Mouse (Mus musculus) limb, embryonic 11.5 days (tissue): ENCODE measurements around the gene Tpk1. TPM values are rescaled to one million over a fixed set of nuclear protein-coding genes. Genes with fewer than 3 reads are reported as not detected.

ENCODE experiments used
- ATAC-seq: fragments of 200-750 bp; cut with Nextera tagmentation; 2 replicates; pipeline ENCODE4 v1.8.0; 2017; ENCODE audit warnings: low read depth; ENCODE audit not compliant: insufficient number of reproducible peaks, low FRiP score, low TSS enrichment
- DNase-seq: peaks from one replicate; pipeline ENCODE4 v3.0.0-alpha.2; 2015; ENCODE audit warnings: low spot score
- H3K27ac ChIP-seq: fragments of 300-500 bp; sonication (generic); replicated peaks from 2 replicates; pipeline ENCODE4 v1.5.1; 2014; ENCODE audit warnings: low read depth, mild to moderate bottlenecking, low read length
- H3K27me3 ChIP-seq: fragments of 300-500 bp; sonication (generic); 2 replicates; pipeline ENCODE4 v1.6.1; 2014; ENCODE audit warnings: mild to moderate bottlenecking, low read length, mixed read lengths; ENCODE audit not compliant: control insufficient read depth, insufficient read depth
- H3K36me3 ChIP-seq: fragments of 300-500 bp; sonication (generic); 2 replicates; pipeline ENCODE4 v1.6.1; 2014; ENCODE audit warnings: mild to moderate bottlenecking, low read length, moderate library complexity, mixed read lengths; ENCODE audit not compliant: control insufficient read depth, insufficient read depth
- H3K4me1 ChIP-seq: fragments of 300-500 bp; sonication (generic); 2 replicates; pipeline ENCODE4 v1.6.1; 2014; ENCODE audit warnings: low read length, mixed read lengths; ENCODE audit not compliant: control insufficient read depth, insufficient read depth
- H3K4me2 ChIP-seq: fragments of 300-500 bp; sonication (generic); 2 replicates; pipeline ENCODE4 v1.6.1; 2014; ENCODE audit warnings: low read depth, mild to moderate bottlenecking, moderate library complexity; ENCODE audit not compliant: severe bottlenecking
- H3K4me3 ChIP-seq: fragments of 300-500 bp; sonication (generic); 2 replicates; pipeline ENCODE4 v1.5.1; 2014; ENCODE audit warnings: low read depth, low read length
- H3K9ac ChIP-seq: fragments of 300-500 bp; sonication (generic); 2 replicates; pipeline ENCODE4 v1.6.1; 2014; ENCODE audit warnings: mild to moderate bottlenecking, low read length
- H3K9me3 ChIP-seq: fragments of 300-500 bp; sonication (generic); 2 replicates; pipeline ENCODE4 v1.6.1; 2016; ENCODE audit warnings: low read length; ENCODE audit not compliant: control insufficient read depth
- WGBS: fragments of 180-500 bp; shearing (Covaris S2); extraction: QIAGEN DNeasy Blood & Tissue Kit; methylation state at CpG from one replicate; pipeline ENCODE4 v1.1.7; 2014; 5-methylcytosine and 5-hydroxymethylcytosine counted together
- polyA plus RNA-seq: library from polyadenylated mRNA; unstranded; fragments of >200 nt; fragmentation: Nextera tagmentation; extraction: Ambion mirVana; gene quantifications from 2 replicates; pipeline ENCODE4 v1.2.1, GENCODE M21; 2014

Tpk1 gene
- polyA plus RNA-seq, 1 experiment from 2014 or later = 7.3 TPM

GRCm38 (mm10) chr6:43391358-43391757, 274.7 kb downstream of the Tpk1 start:
- H3K9me3 ChIP-seq = no peaks in the 10 kb centered on the region
- WGBS = 63% methylated on average over 1 of the region's 1 CpGs
- ATAC-seq (no peak), DNase-seq (no peak)
- no peak overlapping the region for H3K9ac ChIP-seq
- H3K27ac ChIP-seq = no peak overlapping the region
- no peaks in the 10 kb centered on the region for H3K36me3 ChIP-seq
- no peak overlapping the region for H3K4me2 ChIP-seq
- H3K4me1 ChIP-seq = no peaks in the 10 kb centered on the region
- no peaks in the 10 kb centered on the region for H3K27me3 ChIP-seq
- H3K4me3 ChIP-seq = no peak overlapping the region

DNA sequence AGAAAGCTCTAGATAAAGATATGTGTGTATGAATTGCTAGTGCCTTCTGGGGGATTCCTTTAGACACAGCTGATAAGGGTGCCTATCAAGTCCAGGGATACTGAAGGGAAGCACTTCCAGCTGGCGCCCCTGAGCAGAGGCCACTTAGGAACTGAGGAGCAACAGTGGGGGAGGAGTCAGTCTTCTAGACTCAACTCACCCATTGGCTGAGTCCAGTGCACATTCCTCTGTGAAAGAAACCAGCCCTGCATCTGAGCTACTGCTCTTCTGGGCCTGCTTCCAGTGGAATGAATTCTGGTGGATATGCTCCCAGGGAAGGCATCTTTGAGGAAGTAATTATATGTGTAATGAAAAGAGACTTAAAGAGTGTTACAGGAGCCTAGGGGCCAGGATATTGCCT, 278.8 kb downstream of the Tpk1 start:
- ATAC-seq (no peak), DNase-seq (no peak)
- Histone ChIP-seq H3K9ac (no peak overlapping the region), H3K9me3 (no peaks in the 10 kb centered on the region), H3K27ac (no peak overlapping the region), H3K4me2 (no peak overlapping the region), H3K4me3 (no peak overlapping the region), H3K36me3 (no peaks in the 10 kb centered on the region), H3K4me1 (no peaks in the 10 kb centered on the region), H3K27me3 (no peaks in the 10 kb centered on the region)
- WGBS = 43% methylated on average over 1 of the region's 1 CpGs

DNA sequence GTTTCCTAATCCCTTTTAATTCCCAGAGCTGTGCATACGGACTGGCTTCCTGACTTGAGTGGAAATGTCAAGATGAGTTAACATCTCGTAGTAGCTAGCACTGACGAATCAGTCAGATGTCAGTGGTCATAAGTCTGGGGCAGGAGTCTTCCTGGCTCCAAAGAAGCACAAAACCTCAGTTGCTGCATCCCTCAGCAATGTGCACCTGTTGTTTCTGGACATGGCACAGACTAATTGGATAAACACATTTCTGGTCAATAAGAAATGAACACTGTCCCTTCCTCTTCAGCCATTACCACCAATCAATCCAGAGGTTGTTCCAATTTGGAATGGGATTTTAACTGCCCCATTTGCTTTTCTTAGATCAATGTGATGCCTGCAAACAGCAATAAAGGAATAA, 281.2 kb downstream of the Tpk1 start:
- no peaks in the 10 kb centered on the region for H3K36me3 ChIP-seq
- WGBS = 74% methylated on average over 3 of the region's 3 CpGs
- ATAC-seq = no peak
- H3K27me3 ChIP-seq = no peaks in the 10 kb centered on the region
- no peaks in the 10 kb centered on the region for H3K9me3 ChIP-seq
- no peaks in the 10 kb centered on the region for H3K4me1 ChIP-seq
- no peak for DNase-seq
- H3K9ac ChIP-seq = no peak overlapping the region
- H3K4me2 ChIP-seq = no peak overlapping the region
- H3K27ac ChIP-seq = no peak overlapping the region
- no peak overlapping the region for H3K4me3 ChIP-seq

DNA sequence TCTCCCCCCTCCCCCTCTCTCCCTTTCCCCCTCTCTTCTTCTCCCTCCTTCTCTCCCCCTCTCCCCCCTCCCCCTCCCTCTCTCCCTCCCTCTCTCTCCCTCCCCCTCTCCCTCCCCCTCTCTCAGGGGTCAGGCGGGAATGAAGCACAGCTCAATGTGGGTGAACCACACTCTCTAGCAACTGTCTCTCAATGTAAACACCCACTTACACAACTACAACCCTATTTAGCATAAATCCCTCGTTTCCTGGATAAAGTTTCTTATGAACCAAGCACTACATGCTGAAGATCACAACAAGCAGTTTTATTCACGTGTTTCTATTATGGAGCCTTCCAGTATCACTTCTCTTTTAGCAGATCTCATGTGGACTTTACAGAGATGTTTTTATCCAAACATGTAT, 281.8 kb downstream of the Tpk1 start:
- Histone ChIP-seq H3K4me3 (no peak overlapping the region), H3K27ac (no peak overlapping the region), H3K9me3 (no peaks in the 10 kb centered on the region), H3K27me3 (no peaks in the 10 kb centered on the region), H3K9ac (no peak overlapping the region), H3K4me1 (no peaks in the 10 kb centered on the region), H3K36me3 (no peaks in the 10 kb centered on the region), H3K4me2 (no peak overlapping the region)
- no peak for DNase-seq
- no peak for ATAC-seq
- WGBS = 68% methylated on average over 3 of the region's 3 CpGs

- H3K27ac ChIP-seq = no peak overlapping the region
- H3K9me3 ChIP-seq = no peaks in the 10 kb centered on the region
- 84% methylated on average over 3 of the region's 3 CpGs for WGBS
- ATAC-seq (no peak), DNase-seq (no peak)
- H3K9ac ChIP-seq = no peak overlapping the region
- no peak overlapping the region for H3K4me3 ChIP-seq
- H3K27me3 ChIP-seq = no peaks in the 10 kb centered on the region
- no peaks in the 10 kb centered on the region for H3K4me1 ChIP-seq
- H3K36me3 ChIP-seq = no peaks in the 10 kb centered on the region
- H3K4me2 ChIP-seq = no peak overlapping the region
Measured at GRCm38 (mm10) chr6:43382750-43383149, 283.3 kb downstream of the Tpk1 start.

DNA sequence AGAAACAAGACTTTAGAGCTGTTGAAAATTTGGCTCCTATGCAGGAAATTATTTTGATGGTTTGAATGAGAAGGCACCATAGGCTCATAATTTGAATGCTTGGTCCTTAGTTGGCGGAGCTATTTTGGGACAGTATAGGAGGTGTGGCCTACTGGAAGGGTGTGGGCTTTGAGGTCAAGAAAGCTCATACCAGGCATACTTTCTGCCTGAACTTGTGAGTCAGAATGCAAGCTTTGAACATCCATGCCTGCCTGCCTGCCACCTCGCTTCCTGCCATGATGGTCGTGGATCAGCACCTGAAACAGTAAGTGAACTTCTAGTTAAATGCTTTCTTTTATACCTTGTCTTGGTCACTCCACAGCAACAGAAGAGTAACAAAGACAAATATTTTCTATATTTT, 283.8 kb downstream of the Tpk1 start:
- no peak for DNase-seq
- H3K36me3 ChIP-seq = no peaks in the 10 kb centered on the region
- H3K4me1 ChIP-seq = no peaks in the 10 kb centered on the region
- no peak overlapping the region for H3K27ac ChIP-seq
- ATAC-seq = no peak
- H3K4me2 ChIP-seq = no peak overlapping the region
- 75% methylated on average over 3 of the region's 3 CpGs for WGBS
- H3K27me3 ChIP-seq = no peaks in the 10 kb centered on the region
- no peak overlapping the region for H3K4me3 ChIP-seq
- H3K9me3 ChIP-seq = no peaks in the 10 kb centered on the region
- H3K9ac ChIP-seq = no peak overlapping the region

- Histone ChIP-seq H3K27ac (no peak overlapping the region), H3K9ac (no peak overlapping the region), H3K4me1 (no peaks in the 10 kb centered on the region), H3K36me3 (no peaks in the 10 kb centered on the region), H3K4me3 (no peak overlapping the region), H3K27me3 (no peaks in the 10 kb centered on the region), H3K4me2 (no peak overlapping the region), H3K9me3 (no peaks in the 10 kb centered on the region)
- ATAC-seq (no peak), DNase-seq (no peak)
- WGBS = 77% methylated on average over 5 of the region's 5 CpGs
Measured at GRCm38 (mm10) chr6:43373206-43373605, 292.9 kb downstream of the Tpk1 start.

DNA sequence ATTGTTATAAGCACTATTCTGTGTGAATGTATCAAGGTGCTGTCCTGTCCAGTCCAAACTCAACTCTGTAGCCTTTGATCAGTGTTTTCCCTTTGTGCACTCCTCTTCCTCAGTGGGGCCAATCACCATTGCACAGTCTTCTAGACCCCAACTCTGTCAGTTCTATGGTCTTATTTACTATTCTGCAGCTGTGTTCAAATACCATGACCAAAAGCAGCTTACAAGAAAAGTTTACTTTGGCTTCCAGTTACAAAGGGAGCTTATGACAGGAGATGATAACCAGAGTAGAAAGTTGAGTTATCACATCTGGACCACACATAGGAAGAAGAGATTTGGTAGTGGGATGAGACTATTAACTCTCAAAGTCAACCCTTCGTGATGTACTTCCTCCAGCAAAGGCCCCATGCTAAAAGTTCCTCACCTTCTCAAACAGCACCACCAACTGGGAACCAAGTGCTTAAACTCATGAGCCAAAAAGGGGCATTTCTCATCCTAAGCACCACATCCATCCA, 298.6 kb downstream of the Tpk1 start:
- Histone ChIP-seq H3K27me3 (no peaks in the 10 kb centered on the region), H3K9ac (no peak overlapping the region), H3K4me2 (no peak overlapping the region), H3K9me3 (no peaks in the 10 kb centered on the region), H3K27ac (no peak overlapping the region), H3K4me3 (no peak overlapping the region), H3K4me1 (no peaks in the 10 kb centered on the region), H3K36me3 (no peaks in the 10 kb centered on the region)
- 65% methylated on average over 1 of the region's 1 CpGs for WGBS
- ATAC-seq = no peak
- DNase-seq = no peak

- DNase-seq = no peak
- ATAC-seq = no peak
- 90% methylated on average over 2 of the region's 2 CpGs for WGBS
- Histone ChIP-seq H3K27ac (no peak overlapping the region), H3K36me3 (no peaks in the 10 kb centered on the region), H3K4me3 (no peak overlapping the region), H3K27me3 (no peaks in the 10 kb centered on the region), H3K4me2 (no peak overlapping the region), H3K9ac (no peak overlapping the region), H3K4me1 (no peaks in the 10 kb centered on the region), H3K9me3 (no peaks in the 10 kb centered on the region)
Measured at GRCm38 (mm10) chr6:43366952-43367351, 299.1 kb downstream of the Tpk1 start.
